Mouse (Mus musculus) urinary bladder, adult 2 months (tissue): ENCODE measurements at regions not wholly inside any gene's neighbourhood (a gene's known extent, or its start where the extent isn't known, plus 50 kb on each side); places are given as distances from the start of the nearest gene placed in this dataset.

Experiments
- DNase-seq: peaks from one replicate; pipeline ENCODE4 v3.0.0; 2022; ENCODE audit warnings: low spot score

GRCm38 (mm10) chr5:108903134-108903923 lies 50.9 kb upstream of the Vmn2r9 start:
- peak; percentile 27 for DNase-seq
